Mouse (Mus musculus) midbrain, embryonic 11.5 days (tissue): ENCODE measurements around the gene Cckbr. TPM values are rescaled to one million over a fixed set of nuclear protein-coding genes. Genes with fewer than 3 reads are reported as not detected.
A peak's percentile ranks its signal among the peaks of the same experiment; 100 is the strongest.
"Not testable (repeated sequence)": the region's sequence is repeated elsewhere in the genome, so short reads cannot be mapped to it uniquely, and the experiment has no call there.

Experiments used
- ATAC-seq: fragments of 200-750 bp; cut with Nextera tagmentation; 2 replicates; pipeline ENCODE4 v1.8.0; 2017; ENCODE audit warnings: moderate TSS enrichment, moderate library complexity; ENCODE audit not compliant: low FRiP score
- DNase-seq: peaks from one replicate; pipeline ENCODE4 v3.0.0; 2015; ENCODE audit warnings: low spot score; ENCODE audit errors: missing footprints
- H3K27ac ChIP-seq: fragments of 300-500 bp; sonication (generic); 2 replicates; pipeline ENCODE4 v1.5.1; 2014; ENCODE audit warnings: low read depth, low read length
- H3K27me3 ChIP-seq: fragments of 300-500 bp; sonication (generic); 2 replicates; pipeline ENCODE4 v1.6.1; 2014; ENCODE audit warnings: mild to moderate bottlenecking, low read length, moderate library complexity, mixed read lengths; ENCODE audit not compliant: control insufficient read depth, insufficient read depth
- H3K36me3 ChIP-seq: fragments of 300-500 bp; sonication (generic); 2 replicates; pipeline ENCODE4 v1.6.1; 2014; ENCODE audit warnings: mild to moderate bottlenecking, low read length, moderate library complexity, mixed read lengths; ENCODE audit not compliant: control insufficient read depth, insufficient read depth
- H3K4me1 ChIP-seq: fragments of 300-500 bp; sonication (generic); 2 replicates; pipeline ENCODE4 v1.6.1; 2014; ENCODE audit warnings: low read length; ENCODE audit not compliant: control insufficient read depth, insufficient read depth
- H3K4me2 ChIP-seq: fragments of 300-500 bp; sonication (generic); 2 replicates; pipeline ENCODE4 v1.6.1; 2014; ENCODE audit warnings: mild to moderate bottlenecking, moderate library complexity
- H3K4me3 ChIP-seq: fragments of 300-500 bp; sonication (generic); 2 replicates; pipeline ENCODE4 v1.5.1; 2014; ENCODE audit warnings: low read depth, low read length
- H3K9ac ChIP-seq: fragments of 300-500 bp; sonication (generic); 2 replicates; pipeline ENCODE4 v1.6.1; 2014; ENCODE audit warnings: low read length
- H3K9me3 ChIP-seq: fragments of 300-500 bp; sonication (generic); 2 replicates; pipeline ENCODE4 v1.6.1; 2016; ENCODE audit warnings: low read length; ENCODE audit not compliant: control insufficient read depth
- WGBS: fragments of 180-500 bp; shearing (Covaris S2); extraction: QIAGEN DNeasy Blood & Tissue Kit; methylation state at CpG from one replicate; pipeline ENCODE4 v1.1.7; 2014; 5-methylcytosine and 5-hydroxymethylcytosine counted together
- polyA plus RNA-seq: library from polyadenylated mRNA; unstranded; fragments of >200 nt; fragmentation: Nextera tagmentation; extraction: Ambion mirVana; gene quantifications from 2 replicates; pipeline ENCODE4 v1.2.1, GENCODE M21; 2014

Cckbr gene
- polyA plus RNA-seq, 1 experiment from 2014 or later, result 0.14 TPM

GRCm38 (mm10) chr7:105399935-105400624, 25.5 kb upstream of the Cckbr start, which contains the start of gene Fam160a2:
TSS of gene Fam160a2 (minus strand) at chr7:105400054.
- H3K4me2 ChIP-seq, result peak within 1 kb of the TSS; percentile 61
- H3K27ac ChIP-seq, result peak within 1 kb of the TSS; percentile 56
- DNase-seq (peak; percentile 100), ATAC-seq (peak; percentile 99)
- H3K4me3 ChIP-seq, result peak within 1 kb of the TSS; percentile 80
- WGBS, result under 1% methylated on average over 55 of the region's 55 CpGs
- peak within 1 kb of the TSS; percentile 83 for H3K9ac ChIP-seq
- H3K9me3 ChIP-seq, result no peaks in the 10 kb centered on the region
- no peaks in the 10 kb centered on the region for H3K27me3 ChIP-seq
- peaks cover 7% of the 10 kb centered on the region; the same call in 1 of the 2 replicates for H3K4me1 ChIP-seq
- no peaks in the 10 kb centered on the region for H3K36me3 ChIP-seq

GRCm38 (mm10) chr7:105404268-105404667, 21.3 kb upstream of the Cckbr start, which contains the start of gene Cnga4:
TSS of gene Cnga4 (plus strand) at chr7:105404568.
- DNase-seq, result no peak

GRCm38 (mm10) chr7:105406322-105406721, 19.2 kb upstream of the Cckbr start:
- Histone ChIP-seq H3K9me3 (no peaks in the 10 kb centered on the region), H3K9ac (no peak overlapping the region), H3K27me3 (no peaks in the 10 kb centered on the region), H3K27ac (no peak overlapping the region), H3K36me3 (no peaks in the 10 kb centered on the region), H3K4me2 (no peak overlapping the region), H3K4me3 (no peak overlapping the region), H3K4me1 (no peaks in the 10 kb centered on the region)
- DNase-seq (no peak), ATAC-seq (no peak)
- WGBS, result 94% methylated on average over 1 of the region's 1 CpGs

More at GRCm38 (mm10) chr7:105404268-105404667, 21.3 kb upstream of the Cckbr start, which contains the start of gene Cnga4:
- ATAC-seq, result no peak
- H3K4me2 ChIP-seq, result no peak within 1 kb of the TSS
- H3K27ac ChIP-seq, result no peak within 1 kb of the TSS
- no peak within 1 kb of the TSS for H3K4me3 ChIP-seq
- no peak within 1 kb of the TSS for H3K9ac ChIP-seq
- no peaks in the 10 kb centered on the region for H3K9me3 ChIP-seq
- H3K27me3 ChIP-seq, result no peaks in the 10 kb centered on the region
- WGBS, result 77% methylated on average over 5 of the region's 5 CpGs
- peaks cover 2% of the 10 kb centered on the region; the same call in 1 of the 2 replicates for H3K4me1 ChIP-seq
- H3K36me3 ChIP-seq, result no peaks in the 10 kb centered on the region

- H3K27me3 ChIP-seq, H3K4me1 ChIP-seq, H3K27ac ChIP-seq, H3K9ac ChIP-seq, H3K4me2 ChIP-seq, H3K9me3 ChIP-seq, H3K4me3 ChIP-seq, H3K36me3 ChIP-seq: not testable (repeated sequence)
- DNase-seq, result peak; percentile 99
- ATAC-seq, result peak; percentile 63; the same call in 1 of the 2 replicates
- 65% methylated on average over 8 of the region's 8 CpGs for WGBS
Observed at GRCm38 (mm10) chr7:105411874-105412632, 13.5 kb upstream of the Cckbr start.

DNA sequence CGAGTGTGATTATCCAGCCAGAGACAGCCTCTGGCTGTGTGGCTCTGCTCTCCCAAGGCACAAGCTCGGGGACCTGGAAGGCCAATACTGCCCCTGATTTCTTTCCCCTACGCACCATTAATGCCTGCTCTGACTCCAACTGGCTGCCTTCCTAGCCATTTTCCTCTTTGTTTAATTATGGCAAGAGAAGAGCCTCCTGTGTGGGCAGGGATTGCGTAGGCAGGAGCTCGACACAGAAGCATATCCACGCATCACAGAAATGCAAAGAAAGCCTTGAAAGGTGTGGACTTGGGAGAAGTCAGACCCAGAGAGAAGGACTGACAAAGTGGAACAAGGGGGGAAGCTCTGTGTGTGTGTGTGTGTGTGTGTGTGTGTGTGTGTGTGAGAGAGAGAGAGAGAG, 11.1 kb upstream of the Cckbr start:
- ATAC-seq (no peak), DNase-seq (no peak)
- Histone ChIP-seq H3K4me2 (no peak overlapping the region), H3K27me3 (no peaks in the 10 kb centered on the region), H3K27ac (no peak overlapping the region), H3K36me3 (no peaks in the 10 kb centered on the region), H3K9me3 (no peaks in the 10 kb centered on the region), H3K4me3 (no peak overlapping the region), H3K4me1 (no peaks in the 10 kb centered on the region), H3K9ac (no peak overlapping the region)
- 65% methylated on average over 6 of the region's 6 CpGs for WGBS

- no peak for ATAC-seq
- WGBS, result 92% methylated on average over 7 of the region's 7 CpGs
- H3K4me2 ChIP-seq, result no peak overlapping the region
- no peak for DNase-seq
- H3K27ac ChIP-seq, result no peak overlapping the region
- H3K4me3 ChIP-seq, result no peak overlapping the region
- H3K4me1 ChIP-seq, result no peaks in the 10 kb centered on the region
- no peaks in the 10 kb centered on the region for H3K9me3 ChIP-seq
- H3K27me3 ChIP-seq, result no peaks in the 10 kb centered on the region
- H3K36me3 ChIP-seq, result no peaks in the 10 kb centered on the region
- H3K9ac ChIP-seq, result no peak overlapping the region
Observed at GRCm38 (mm10) chr7:105416529-105416928, 9.0 kb upstream of the Cckbr start.

- Histone ChIP-seq H3K9me3 (no peaks in the 10 kb centered on the region), H3K27ac (no peak overlapping the region), H3K9ac (no peak overlapping the region), H3K27me3 (no peaks in the 10 kb centered on the region), H3K4me3 (no peak overlapping the region), H3K36me3 (no peaks in the 10 kb centered on the region), H3K4me1 (no peaks in the 10 kb centered on the region), H3K4me2 (no peak overlapping the region)
- DNase-seq, result no peak
- WGBS, result 82% methylated on average over 5 of the region's 5 CpGs
- ATAC-seq, result no peak
Observed at GRCm38 (mm10) chr7:105418106-105418505, 7.4 kb upstream of the Cckbr start.

DNA sequence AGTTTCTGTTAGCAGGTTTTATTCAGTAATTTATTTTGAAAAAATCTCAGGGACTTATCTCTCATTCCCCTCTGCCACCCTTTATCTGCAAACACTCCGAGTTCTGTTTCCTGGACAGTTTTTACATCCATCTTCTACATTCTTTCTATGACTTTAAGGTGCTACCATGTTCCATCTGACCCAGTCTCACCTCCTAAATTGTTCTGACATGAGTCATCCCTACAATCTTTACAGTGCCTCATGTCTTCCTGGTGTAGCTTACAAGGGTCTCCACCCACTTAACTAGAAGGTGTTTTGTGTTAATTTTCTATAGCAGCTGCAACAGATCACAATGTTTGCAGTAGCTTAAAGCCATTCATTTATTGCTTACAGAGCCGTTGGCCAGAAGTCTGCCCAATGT, 4.6 kb upstream of the Cckbr start:
- Histone ChIP-seq H3K36me3 (no peaks in the 10 kb centered on the region), H3K4me2 (no peak overlapping the region), H3K27me3 (peaks cover 4% of the 10 kb centered on the region), H3K9ac (no peak overlapping the region), H3K27ac (no peak overlapping the region), H3K4me3 (no peak overlapping the region), H3K9me3 (no peaks in the 10 kb centered on the region), H3K4me1 (no peaks in the 10 kb centered on the region)
- ATAC-seq (no peak), DNase-seq (no peak)
- 72% methylated on average over 2 of the region's 2 CpGs for WGBS

- ATAC-seq, result no peak; the same call in 1 of the 2 replicates
Observed at GRCm38 (mm10) chr7:105424368-105424767, 1.2 kb upstream of the Cckbr start.

More at GRCm38 (mm10) chr7:105424368-105424767, 1.2 kb upstream of the Cckbr start:
- Histone ChIP-seq H3K27ac (no peak overlapping the region), H3K4me1 (no peaks in the 10 kb centered on the region), H3K27me3 (peaks cover 15% of the 10 kb centered on the region), H3K36me3 (no peaks in the 10 kb centered on the region), H3K4me2 (no peak overlapping the region), H3K4me3 (no peak overlapping the region), H3K9me3 (no peaks in the 10 kb centered on the region), H3K9ac (no peak overlapping the region)
- WGBS, result 31% methylated on average over 5 of the region's 5 CpGs
- DNase-seq, result no peak
